Mouse (Mus musculus): ENCODE measurements at regions not wholly inside any gene's neighbourhood (a gene's known extent, or its start where the extent isn't known, plus 50 kb on each side); places are given as distances from the start of the nearest gene placed in this dataset. TPM values are rescaled to one million over a fixed set of nuclear protein-coding genes. Genes with fewer than 3 reads are reported as not detected.

GRCm38 (mm10) chr2:16929974-16930373 lies 573.9 kb downstream of the Plxdc2 start:
- peak overlapping the region; percentile 44; the same call in 1 of the 2 replicates for H3K27ac ChIP-seq
- WGBS: 44% methylated on average over 3 of the region's 3 CpGs
- no peaks in the 10 kb centered on the region for H3K27me3 ChIP-seq (ENCODE audit: insufficient read depth, poor library complexity, severe bottlenecking)
- no peak for DNase-seq (ENCODE audit: low spot score)
- H3K36me3 ChIP-seq: no peaks in the 10 kb centered on the region
- no peak overlapping the region for H3K4me3 ChIP-seq
- no peaks in the 10 kb centered on the region; the same call in 1 of the 2 replicates for H3K9me3 ChIP-seq
- peaks cover 3% of the 10 kb centered on the region; the same call in 1 of the 2 replicates for H3K4me1 ChIP-seq

- 81% methylated on average over 3 of the region's 3 CpGs for WGBS
- Histone ChIP-seq H3K4me1 (no peaks in the 10 kb centered on the region), H3K27me3 (ENCODE audit: insufficient read depth, poor library complexity, severe bottlenecking) (no peaks in the 10 kb centered on the region), H3K36me3 (no peaks in the 10 kb centered on the region), H3K4me3 (no peak overlapping the region), H3K27ac (no peak overlapping the region), H3K9me3 (no peaks in the 10 kb centered on the region)
- no peak for DNase-seq (ENCODE audit: low spot score)
Measured at GRCm38 (mm10) chr2:16959432-16959831, 603.3 kb downstream of the Plxdc2 start.

- no peaks in the 10 kb centered on the region for H3K27me3 ChIP-seq (ENCODE audit: insufficient read depth, poor library complexity, severe bottlenecking)
- 32% methylated on average over 4 of the region's 4 CpGs for WGBS
- H3K36me3 ChIP-seq: no peaks in the 10 kb centered on the region
- no peak overlapping the region for H3K27ac ChIP-seq
- H3K4me1 ChIP-seq: no peaks in the 10 kb centered on the region
- no peak for DNase-seq (ENCODE audit: low spot score)
- no peaks in the 10 kb centered on the region for H3K9me3 ChIP-seq
- H3K4me3 ChIP-seq: no peak overlapping the region
Measured at GRCm38 (mm10) chr2:16977380-16977779, 621.3 kb downstream of the Plxdc2 start.

GRCm38 (mm10) chr2:16982823-16983222 lies 626.7 kb downstream of the Plxdc2 start:
- no peak for DNase-seq (ENCODE audit: low spot score)
- no peak overlapping the region for H3K27ac ChIP-seq
- no peaks in the 10 kb centered on the region for H3K36me3 ChIP-seq
- no peaks in the 10 kb centered on the region for H3K4me1 ChIP-seq
- WGBS: 72% methylated on average over 1 of the region's 1 CpGs
- no peak overlapping the region for H3K4me3 ChIP-seq
- no peaks in the 10 kb centered on the region for H3K9me3 ChIP-seq
- no peaks in the 10 kb centered on the region for H3K27me3 ChIP-seq (ENCODE audit: insufficient read depth, poor library complexity, severe bottlenecking)

GRCm38 (mm10) chr2:16983583-16984221 lies 627.6 kb downstream of the Plxdc2 start:
- DNase-seq (ENCODE audit: low spot score): no peak
- Histone ChIP-seq H3K4me1 (no peaks in the 10 kb centered on the region), H3K27ac (no peak overlapping the region), H3K4me3 (no peak overlapping the region), H3K9me3 (no peaks in the 10 kb centered on the region), H3K36me3 (no peaks in the 10 kb centered on the region), H3K27me3 (ENCODE audit: insufficient read depth, poor library complexity, severe bottlenecking) (no peaks in the 10 kb centered on the region)
- WGBS: 86% methylated on average over 5 of the region's 5 CpGs

Small RNA genes in the stretch of these regions (microRNA-seq; reads per million reads assigned to microRNA genes)
- gene Gm24933: not detected

Measured in heart, embryonic 10.5 days (tissue).